Mouse (Mus musculus): ENCODE data around the gene Rnf187.

The Rnf187 gene

DNA sequence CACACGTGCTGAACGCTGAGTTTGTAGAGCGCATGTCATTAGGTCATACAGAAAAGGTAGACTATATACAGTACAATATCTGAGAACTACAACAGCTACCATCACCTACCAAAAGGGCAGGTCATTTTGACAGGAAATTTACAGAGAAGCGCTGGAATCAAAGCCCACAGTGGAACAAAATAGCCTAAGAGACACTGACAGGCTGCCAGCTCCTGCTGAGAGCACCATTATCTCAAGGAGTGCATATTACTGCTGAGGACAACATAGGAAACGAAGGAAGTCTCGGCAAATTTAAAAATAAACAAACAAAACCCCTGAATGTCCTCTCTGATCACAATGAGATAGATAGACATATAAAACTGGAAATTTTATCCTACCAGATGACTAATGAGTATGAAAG is 41.2 kb downstream of the Rnf187 start:
- no peak for DNase-seq (ENCODE audit: low read depth)

DNA sequence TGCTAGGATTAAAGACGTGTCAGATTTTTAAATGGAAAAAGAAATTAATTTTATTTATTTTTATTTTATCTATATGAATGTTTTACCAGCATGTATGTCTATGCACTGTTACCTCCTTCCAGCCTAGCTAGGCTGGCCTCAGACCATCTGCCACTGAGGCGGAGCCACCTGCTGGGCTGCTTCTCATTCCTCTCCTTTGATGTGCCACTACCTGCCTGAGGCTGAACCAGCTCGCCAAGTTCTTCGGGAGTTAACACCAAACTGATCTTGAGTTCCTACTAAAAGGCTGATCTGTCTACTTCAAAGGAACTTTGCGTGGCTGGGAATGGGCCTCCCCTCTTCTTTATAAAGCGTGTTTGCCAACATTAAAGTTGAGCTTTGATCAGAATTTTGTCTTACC is 44.3 kb downstream of the Rnf187 start:
- DNase-seq (ENCODE audit: low read depth), result no peak

DNA sequence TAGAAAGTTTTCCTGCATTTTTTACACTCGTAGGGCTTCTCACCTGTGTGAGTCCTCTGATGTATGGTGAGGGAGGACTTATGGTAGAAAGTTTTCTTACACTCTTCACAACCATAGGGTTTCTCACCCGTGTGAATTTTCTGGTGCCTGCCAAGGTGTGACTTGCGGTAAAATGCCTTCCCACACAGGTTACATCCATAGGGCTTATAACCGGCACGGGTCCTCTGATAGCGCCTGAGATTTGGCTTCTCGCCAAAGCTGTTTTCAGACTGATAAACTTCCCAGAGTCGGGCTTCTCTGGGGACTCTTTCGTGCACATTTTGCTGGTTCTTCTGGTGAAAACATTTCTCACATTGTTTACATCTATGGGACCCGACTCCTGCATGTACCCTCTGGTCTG is 48.2 kb downstream of the Rnf187 start:
- no peak for DNase-seq (ENCODE audit: low read depth)

DNA sequence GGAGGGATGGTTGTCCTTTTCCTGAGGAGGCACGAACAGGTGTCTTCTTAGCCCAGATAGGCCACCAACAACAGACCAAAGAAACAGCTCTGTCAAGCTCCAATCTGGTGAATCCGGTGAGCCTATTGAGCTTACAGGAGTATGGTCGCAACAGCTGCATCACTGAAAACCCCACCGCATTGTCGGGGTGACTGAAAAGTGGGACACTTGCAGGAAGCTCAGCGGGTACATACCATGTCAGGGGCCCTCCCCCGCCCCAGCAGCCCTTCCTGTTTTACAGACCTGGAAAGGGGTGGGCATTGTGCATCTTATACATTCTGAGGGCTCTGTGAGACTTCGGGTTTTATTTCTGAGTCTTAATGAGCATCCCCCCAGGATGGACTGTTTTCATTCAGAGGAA is 55.0 kb downstream of the Rnf187 start:
- no peak for DNase-seq (ENCODE audit: low read depth)

Data from NIH3T3 (cell line).